Mouse (Mus musculus): ENCODE measurements around the gene Cdcp1.

DNA sequence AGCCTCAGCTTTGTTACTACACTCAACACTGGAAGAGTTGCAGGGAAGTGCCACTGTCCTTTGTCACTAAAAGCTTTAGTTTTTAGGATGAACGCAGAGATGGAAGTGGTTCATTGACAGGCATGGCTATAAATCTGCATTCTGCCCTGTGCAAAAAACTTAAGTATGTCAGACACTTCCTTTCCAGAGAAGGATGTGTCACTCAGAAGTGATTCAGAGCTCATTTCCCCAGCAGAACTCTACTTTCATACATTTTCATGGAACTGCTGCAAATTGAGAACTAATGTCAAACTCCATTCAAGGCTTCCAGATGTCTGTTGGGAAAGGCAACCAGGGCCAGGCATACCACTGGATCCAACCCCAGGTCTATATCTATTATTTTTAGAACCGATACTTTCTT is 27.6 kb downstream of the Cdcp1 start:
- no peak for TF ChIP-seq POLR2A (IDR thresholded peaks at IDR 0.05; ENCODE audit: low read depth, low read length)
- TF ChIP-seq CTCF (IDR thresholded peaks at IDR 0.05; ENCODE audit: borderline replicate concordance, insufficient read depth, low read length): no peak
